Mouse (Mus musculus) spleen, adult 2 months (tissue): ENCODE measurements around the gene Rnf38.

Experiments
- CTCF ChIP-seq: fragments of 200-500 bp; IDR thresholded peaks from 2 replicates; pipeline ENCODE4 v1.5.1; 2011; ENCODE audit warnings: mild to moderate bottlenecking, inconsistent platforms; ENCODE audit not compliant: insufficient read depth, insufficient read length, insufficient replicate concordance; ENCODE audit errors: extremely low read depth
- POLR2A ChIP-seq: fragments of 200-500 bp; IDR thresholded peaks from 2 replicates; pipeline ENCODE4 v1.6.1; 2011; ENCODE audit warnings: low read depth, low read length, inconsistent platforms

GRCm38 (mm10) chr4:44251521-44251920 lies 17.9 kb upstream of the Rnf38 start:
- no peak for TF ChIP-seq CTCF
- no peak for TF ChIP-seq POLR2A
